Mouse (Mus musculus) kidney, postnatal 0 days (tissue): ENCODE measurements at regions not wholly inside any gene's neighbourhood (a gene's known extent, or its start where the extent isn't known, plus 50 kb on each side); places are given as distances from the start of the nearest gene placed in this dataset.
A peak's percentile ranks its signal among the peaks of the same experiment; 100 is the strongest.

Experiments
- ATAC-seq: fragments of 200-750 bp; cut with Nextera tagmentation; replicated peaks from 2 replicates; pipeline ENCODE4 v1.8.0; 2017; ENCODE audit warnings: low read depth, moderate number of reproducible peaks, moderate TSS enrichment, moderate library complexity; ENCODE audit not compliant: low FRiP score
- DNase-seq: peaks from one replicate; pipeline ENCODE4 v3.0.0-alpha.2; 2016; ENCODE audit warnings: low spot score
- H3K27ac ChIP-seq: fragments of 300-500 bp; sonication (generic); 2 replicates; pipeline ENCODE4 v1.5.1; 2014; ENCODE audit warnings: mild to moderate bottlenecking
- H3K27me3 ChIP-seq: fragments of 300-500 bp; sonication (generic); 2 replicates; pipeline ENCODE4 v1.6.1; 2014; ENCODE audit warnings: low read length, mixed read lengths; ENCODE audit not compliant: insufficient read depth
- H3K36me3 ChIP-seq: fragments of 300-500 bp; sonication (generic); 2 replicates; pipeline ENCODE4 v1.6.1; 2014; ENCODE audit warnings: low read length, mixed read lengths; ENCODE audit not compliant: insufficient read depth
- H3K4me1 ChIP-seq: fragments of 300-500 bp; sonication (generic); replicated peaks from 2 replicates; pipeline ENCODE4 v1.6.1; 2014; ENCODE audit warnings: antibody characterized with exemption, low read length, mixed read lengths; ENCODE audit not compliant: insufficient read depth
- H3K4me2 ChIP-seq: fragments of 300-500 bp; sonication (generic); 2 replicates; pipeline ENCODE4 v1.6.1; 2014; ENCODE audit warnings: mild to moderate bottlenecking, low read length, moderate library complexity, mixed read lengths
- H3K4me3 ChIP-seq: fragments of 300-500 bp; sonication (generic); replicated peaks from 2 replicates; pipeline ENCODE4 v1.5.1; 2014; ENCODE audit warnings: low read depth, low read length
- H3K9ac ChIP-seq: fragments of 300-500 bp; sonication (generic); 2 replicates; pipeline ENCODE4 v1.6.1; 2014; ENCODE audit warnings: low read depth, low read length
- H3K9me3 ChIP-seq: fragments of 300-500 bp; sonication (generic); replicated peaks from 2 replicates; pipeline ENCODE4 v1.6.1; 2016; ENCODE audit warnings: low read length, inconsistent platforms, mixed read lengths
- CTCF ChIP-seq: IDR thresholded peaks from 2 replicates; pipeline ENCODE4 v1.5.1; 2016; ENCODE audit warnings: antibody characterized with exemption, low read depth, mild to moderate bottlenecking, moderate library complexity
- WGBS: fragments of 180-500 bp; shearing (Covaris S2); extraction: QIAGEN DNeasy Blood & Tissue Kit; methylation state at CpG from one replicate; pipeline ENCODE4 v1.1.7; 2014; 5-methylcytosine and 5-hydroxymethylcytosine counted together

- TF ChIP-seq CTCF: no peak
- Histone ChIP-seq H3K4me2 (no peak overlapping the region), H3K27ac (no peak overlapping the region), H3K4me3 (no peak overlapping the region), H3K4me1 (no peaks in the 10 kb centered on the region), H3K36me3 (no peaks in the 10 kb centered on the region), H3K27me3 (no peaks in the 10 kb centered on the region), H3K9ac (no peak overlapping the region), H3K9me3 (no peaks in the 10 kb centered on the region)
- ATAC-seq (no peak), DNase-seq (no peak)
- 47% methylated on average over 2 of the region's 2 CpGs for WGBS
Observed at GRCm38 (mm10) chr5:47322511-47323167, 660.3 kb upstream of the Slit2 start.

GRCm38 (mm10) chr5:47334299-47334698 lies 648.6 kb upstream of the Slit2 start:
- Histone ChIP-seq H3K9me3 (no peaks in the 10 kb centered on the region), H3K27me3 (no peaks in the 10 kb centered on the region), H3K9ac (no peak overlapping the region), H3K27ac (no peak overlapping the region), H3K4me2 (no peak overlapping the region), H3K36me3 (no peaks in the 10 kb centered on the region), H3K4me3 (no peak overlapping the region), H3K4me1 (no peaks in the 10 kb centered on the region)
- 48% methylated on average over 3 of the region's 3 CpGs for WGBS
- DNase-seq (no peak), ATAC-seq (no peak)
- no peak for TF ChIP-seq CTCF

- H3K4me3 ChIP-seq: no peak overlapping the region
- no peak overlapping the region for H3K4me2 ChIP-seq
- no peaks in the 10 kb centered on the region for H3K36me3 ChIP-seq
- H3K9me3 ChIP-seq: no peaks in the 10 kb centered on the region
- 63% methylated on average over 1 of the region's 1 CpGs for WGBS
- ATAC-seq (no peak), DNase-seq (no peak)
- H3K27me3 ChIP-seq: no peaks in the 10 kb centered on the region
- H3K4me1 ChIP-seq: no peaks in the 10 kb centered on the region
- H3K9ac ChIP-seq: no peak overlapping the region
- no peak for TF ChIP-seq CTCF
- no peak overlapping the region for H3K27ac ChIP-seq
Observed at GRCm38 (mm10) chr5:47336511-47336910, 646.4 kb upstream of the Slit2 start.

- Histone ChIP-seq H3K4me2 (no peak overlapping the region), H3K9ac (no peak overlapping the region), H3K4me1 (no peaks in the 10 kb centered on the region), H3K27ac (no peak overlapping the region), H3K36me3 (no peaks in the 10 kb centered on the region), H3K4me3 (no peak overlapping the region), H3K9me3 (no peaks in the 10 kb centered on the region), H3K27me3 (no peaks in the 10 kb centered on the region)
- no peak for TF ChIP-seq CTCF
- peak; percentile 53 for DNase-seq
- no peak for ATAC-seq
- 81% methylated on average over 6 of the region's 6 CpGs for WGBS
Observed at GRCm38 (mm10) chr5:47339807-47340206, 643.1 kb upstream of the Slit2 start.

GRCm38 (mm10) chr5:47370184-47370583 lies 612.8 kb upstream of the Slit2 start:
- DNase-seq: no peak

GRCm38 (mm10) chr5:47385930-47386329 lies 597.0 kb upstream of the Slit2 start:
- Histone ChIP-seq H3K4me1 (no peaks in the 10 kb centered on the region), H3K9ac (no peak overlapping the region), H3K36me3 (no peaks in the 10 kb centered on the region), H3K27me3 (no peaks in the 10 kb centered on the region), H3K4me2 (no peak overlapping the region), H3K27ac (no peak overlapping the region), H3K4me3 (no peak overlapping the region), H3K9me3 (no peaks in the 10 kb centered on the region)
- TF ChIP-seq CTCF: no peak
- no peak for DNase-seq
- ATAC-seq: no peak
- WGBS: 35% methylated on average over 1 of the region's 1 CpGs

More at GRCm38 (mm10) chr5:47370184-47370583, 612.8 kb upstream of the Slit2 start:
- no peak for ATAC-seq
- Histone ChIP-seq H3K4me3 (no peak overlapping the region), H3K9ac (no peak overlapping the region), H3K4me2 (no peak overlapping the region), H3K27ac (no peak overlapping the region), H3K36me3 (no peaks in the 10 kb centered on the region), H3K27me3 (no peaks in the 10 kb centered on the region), H3K9me3 (no peaks in the 10 kb centered on the region), H3K4me1 (no peaks in the 10 kb centered on the region)
- 90% methylated on average over 4 of the region's 4 CpGs for WGBS
- TF ChIP-seq CTCF: no peak

GRCm38 (mm10) chr5:47386750-47387149 lies 596.2 kb upstream of the Slit2 start:
- 36% methylated on average over 5 of the region's 5 CpGs for WGBS
- H3K4me3 ChIP-seq: no peak overlapping the region
- H3K36me3 ChIP-seq: no peaks in the 10 kb centered on the region
- no peak for ATAC-seq
- no peaks in the 10 kb centered on the region for H3K4me1 ChIP-seq
- peak; percentile 49 for DNase-seq
- no peak overlapping the region for H3K9ac ChIP-seq
- no peak for TF ChIP-seq CTCF
- no peak overlapping the region for H3K4me2 ChIP-seq
- no peak overlapping the region for H3K27ac ChIP-seq
- no peaks in the 10 kb centered on the region for H3K9me3 ChIP-seq
- no peaks in the 10 kb centered on the region for H3K27me3 ChIP-seq
